Mouse (Mus musculus) thymus, postnatal 10 days (tissue): ENCODE results near the gene Man2a1.
A peak's percentile ranks its signal among the peaks of the same experiment; 100 is the strongest.

Experiments
- DNase-seq, 2 experiments: peaks; one replicate each; pipeline ENCODE4 v3.0.0; 2021; ENCODE audit warnings: low spot score in 2 of 2

The Man2a1 gene

GRCm38 (mm10) chr17:64600372-64601090 lies at the start of gene Man2a1:
TSS of gene Man2a1 (plus strand) at chr17:64600736.
- DNase-seq: peak; percentile 79 to 84

GRCm38 (mm10) chr17:64553358-64553757 lies 47.2 kb upstream of the Man2a1 start:
- no peak for DNase-seq

- DNase-seq: no peak
Observed at GRCm38 (mm10) chr17:64554901-64555300, 45.6 kb upstream of the Man2a1 start.

- DNase-seq: no peak
Observed at GRCm38 (mm10) chr17:64556661-64557445, 43.7 kb upstream of the Man2a1 start.

GRCm38 (mm10) chr17:64558994-64559540 lies 41.5 kb upstream of the Man2a1 start:
- no peak for DNase-seq

GRCm38 (mm10) chr17:64566435-64566834 lies 34.1 kb upstream of the Man2a1 start:
- no peak for DNase-seq

- no peak for DNase-seq
Observed at GRCm38 (mm10) chr17:64567546-64567945, 33.0 kb upstream of the Man2a1 start.

GRCm38 (mm10) chr17:64573981-64574380 lies 26.6 kb upstream of the Man2a1 start:
- no peak for DNase-seq

GRCm38 (mm10) chr17:64575240-64575639 lies 25.3 kb upstream of the Man2a1 start:
- DNase-seq: peak; percentile 14 to 42

- no peak for DNase-seq
Observed at GRCm38 (mm10) chr17:64577485-64577884, 23.1 kb upstream of the Man2a1 start.

GRCm38 (mm10) chr17:64578346-64578745 lies 22.2 kb upstream of the Man2a1 start:
- DNase-seq: no peak

- peak; percentile 36 to 43 for DNase-seq
Observed at GRCm38 (mm10) chr17:64579696-64580095, 20.8 kb upstream of the Man2a1 start.

GRCm38 (mm10) chr17:64581133-64581532 lies 19.4 kb upstream of the Man2a1 start:
- no peak for DNase-seq

GRCm38 (mm10) chr17:64581962-64582361 lies 18.6 kb upstream of the Man2a1 start:
- DNase-seq: no peak

GRCm38 (mm10) chr17:64590483-64590882 lies 10.1 kb upstream of the Man2a1 start:
- DNase-seq: no peak

- no peak for DNase-seq
Observed at GRCm38 (mm10) chr17:64591366-64591765, 9.2 kb upstream of the Man2a1 start.

GRCm38 (mm10) chr17:64592355-64592754 lies 8.2 kb upstream of the Man2a1 start:
- DNase-seq: no peak

GRCm38 (mm10) chr17:64592788-64593187 lies 7.7 kb upstream of the Man2a1 start:
- no peak for DNase-seq

GRCm38 (mm10) chr17:64597770-64598169 lies 2.8 kb upstream of the Man2a1 start:
- no peak for DNase-seq

GRCm38 (mm10) chr17:64599916-64600315 lies 620 bp upstream of the Man2a1 start:
- peak in 1 of 2 experiments; percentile 20 for DNase-seq

- peak; percentile 63 to 70 for DNase-seq
Observed at GRCm38 (mm10) chr17:64601091-64601750, 685 bp downstream of the Man2a1 start.
